Mouse (Mus musculus) ES-E14 (cell line): Measurements from ENCODE around the gene Cdc42. TPM values are rescaled to one million over a fixed set of nuclear protein-coding genes. Genes with fewer than 3 reads are reported as not detected.

Experiments used
- DNase-seq: peaks from one replicate; pipeline ENCODE4 v3.0.0-alpha.2; 2013; ENCODE audit warnings: low read depth, low spot score
- H3K27ac ChIP-seq: 2 replicates; pipeline ENCODE4 v1.5.1; 2012; ENCODE audit warnings: low read depth, mild to moderate bottlenecking, low read length, moderate library complexity, mixed read lengths; ENCODE audit not compliant: poor library complexity, insufficient read depth, severe bottlenecking
- H3K36me3 ChIP-seq: 2 replicates; pipeline ENCODE4 v1.6.1; 2012; ENCODE audit warnings: mild to moderate bottlenecking, low read length, moderate library complexity, mixed read lengths; ENCODE audit not compliant: control insufficient read depth, poor library complexity, insufficient read depth, severe bottlenecking
- H3K4me1 ChIP-seq, 2 experiments: fragments of 150-350 bp in 1 of 2; sonication (generic) in 1 of 2; 2 replicates each; pipeline ENCODE4 v1.6.1; 2012; ENCODE audit warnings: low read length in 2 of 2, mild to moderate bottlenecking in 1 of 2, mixed read lengths in 1 of 2; ENCODE audit not compliant: control insufficient read depth in 2 of 2, insufficient read depth in 2 of 2, poor library complexity in 1 of 2
- H3K4me3 ChIP-seq, 2 experiments: fragments of 150-350 bp in 1 of 2; sonication (generic) in 1 of 2; 2 replicates each; pipeline ENCODE4 v1.5.1; 2012; ENCODE audit warnings: low read length in 2 of 2, low read depth in 1 of 2, mild to moderate bottlenecking in 1 of 2, mixed read lengths in 1 of 2; ENCODE audit not compliant: insufficient read depth in 1 of 2, poor library complexity in 1 of 2, severe bottlenecking in 1 of 2
- H3K9ac ChIP-seq: 2 replicates; pipeline ENCODE4 v1.6.1; 2012; ENCODE audit warnings: low read depth, mild to moderate bottlenecking, low read length, mixed read lengths; ENCODE audit not compliant: poor library complexity, insufficient read depth, severe bottlenecking
- H3K9me3 ChIP-seq: fragments of 150-350 bp; sonication (generic); 2 replicates; pipeline ENCODE4 v1.6.1; 2012; ENCODE audit warnings: low read depth, mild to moderate bottlenecking, low read length; ENCODE audit not compliant: control insufficient read depth, insufficient read depth
- CHD2 ChIP-seq: IDR thresholded peaks from 2 replicates; pipeline ENCODE4 v1.6.1; 2014; ENCODE audit warnings: mild to moderate bottlenecking, low read depth, low read length, inconsistent platforms
- HCFC1 ChIP-seq: IDR thresholded peaks from 2 replicates; pipeline ENCODE4 v1.6.1; 2012; ENCODE audit warnings: low read length, inconsistent platforms, borderline replicate concordance; ENCODE audit not compliant: insufficient read depth
- MAFK ChIP-seq: IDR thresholded peaks from 2 replicates; pipeline ENCODE4 v1.6.1; 2014; ENCODE audit warnings: mild to moderate bottlenecking, low read depth, low read length, inconsistent platforms; ENCODE audit not compliant: insufficient read depth
- ZC3H11A ChIP-seq: IDR thresholded peaks from 2 replicates; pipeline ENCODE4 v1.6.1; 2012; ENCODE audit warnings: low read depth, mild to moderate bottlenecking, inconsistent platforms, low read length, borderline replicate concordance
- ZNF384 ChIP-seq: IDR thresholded peaks from 2 replicates; pipeline ENCODE4 v1.6.1; 2012; ENCODE audit warnings: low read depth, low read length, inconsistent platforms
- in situ Hi-C, 2 experiments: fragments of 600-800 bp; cut with MboI; formaldehyde crosslinking; loops; one replicate each; pipeline ENCODE4 v1.15.1; 2025; ENCODE audit warnings: low sequenced_read_pairs in 2 of 2, inconsistent platforms in 1 of 2; ENCODE audit not compliant: unreplicated experiment in 2 of 2
- total RNA-seq: library from RNA; depleted of rRNA; stranded (reverse); fragments of 300-350 nt; gene quantifications from 2 replicates; pipeline ENCODE4 v1.2.3, GENCODE M21; 2012; rRNA removed

Gene Cdc42
- total RNA-seq, 1 experiment = 189 TPM

- no peaks in the 10 kb centered on the region for H3K9me3 ChIP-seq
- H3K36me3 ChIP-seq = no peaks in the 10 kb centered on the region
- peak within 1 kb of the TSS; percentile 72 for H3K4me3 ChIP-seq
- H3K9ac ChIP-seq = peak within 1 kb of the TSS; percentile 72
- H3K27ac ChIP-seq = no peak within 1 kb of the TSS
- in situ Hi-C loops = loop anchor here in 1 of 2 experiments (25.0 kb wide), 1 partner anchor 190 kb away; no protein-coding TSS in a partner anchor
- no peak for DNase-seq
- TF ChIP-seq HCFC1 (no peak), ZNF384 (no peak), CHD2 (no peak), ZC3H11A (no peak), MAFK (no peak)
- peaks cover 0 to 6% of the 10 kb centered on the region in 2 experiments; a peak in 2 of 4 replicates for H3K4me1 ChIP-seq
Observed at GRCm38 (mm10) chr4:137277166-137277513, 80.4 kb downstream of the Cdc42 start, which contains the start of gene Wnt4. Wnt4 (plus strand) TSS chr4:137277489.

- no peaks in the 10 kb centered on the region for H3K9me3 ChIP-seq
- no peak for DNase-seq
- H3K4me3 ChIP-seq = peak overlapping the region; percentile 72; a peak in 3 of 4 replicates
- peak overlapping the region; percentile 62 for H3K9ac ChIP-seq
- H3K36me3 ChIP-seq = no peaks in the 10 kb centered on the region
- no peak for TF ChIP-seq HCFC1
- no peak for TF ChIP-seq ZNF384
- TF ChIP-seq MAFK = no peak
- TF ChIP-seq CHD2 = no peak
- TF ChIP-seq ZC3H11A = no peak
- peaks cover 0 to 5% of the 10 kb centered on the region in 2 experiments; a peak in 2 of 4 replicates for H3K4me1 ChIP-seq
- in situ Hi-C loops = loop anchor here in 1 of 2 experiments (25.0 kb wide), 1 partner anchor 189 kb away; no protein-coding TSS in a partner anchor
- H3K27ac ChIP-seq = no peak overlapping the region
Observed at GRCm38 (mm10) chr4:137276443-137277165, 80.9 kb downstream of the Cdc42 start.

- in situ Hi-C loops = no loop called here
- no peak overlapping the region for H3K9ac ChIP-seq
- H3K9me3 ChIP-seq = no peaks in the 10 kb centered on the region
- H3K4me3 ChIP-seq = no peak overlapping the region
- H3K27ac ChIP-seq = no peak overlapping the region
- DNase-seq = no peak
- TF ChIP-seq ZNF384 (no peak), MAFK (no peak)
- H3K36me3 ChIP-seq = no peaks in the 10 kb centered on the region
- H3K4me1 ChIP-seq = peaks cover 0 to 5% of the 10 kb centered on the region in 2 experiments; a peak in 2 of 4 replicates
Observed at GRCm38 (mm10) chr4:137274304-137274703, 83.2 kb downstream of the Cdc42 start.

DNA sequence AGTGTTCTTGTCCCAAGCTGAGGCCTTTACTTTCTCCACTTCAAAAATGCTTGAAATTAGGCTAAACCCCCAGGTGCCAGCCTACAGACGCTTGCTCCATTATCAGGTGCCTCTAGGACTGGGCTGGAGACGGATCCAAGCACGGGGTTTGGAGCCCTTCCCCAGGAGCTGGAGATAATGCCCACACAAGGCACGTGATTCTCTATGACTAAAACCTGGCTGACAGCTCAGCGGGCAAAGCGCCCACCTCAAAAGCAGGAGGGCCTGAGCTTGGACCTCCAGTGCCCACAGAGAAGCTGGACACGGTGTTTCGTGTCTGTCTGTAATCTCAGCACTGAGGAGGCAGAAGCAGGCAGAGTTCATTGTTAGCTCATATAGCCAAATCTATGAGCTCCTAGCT, 85.7 kb downstream of the Cdc42 start:
- Histone ChIP-seq H3K4me1 (peaks cover 0 to 4% of the 10 kb centered on the region in 2 experiments; a peak in 1 of 4 replicates), H3K36me3 (no peaks in the 10 kb centered on the region), H3K9ac (no peak overlapping the region), H3K9me3 (no peaks in the 10 kb centered on the region), H3K4me3 (no peak overlapping the region), H3K27ac (no peak overlapping the region)
- TF ChIP-seq ZNF384 (no peak), MAFK (no peak), CHD2 (no peak), ZC3H11A (no peak), HCFC1 (no peak)
- DNase-seq = no peak
- in situ Hi-C loops = no loop called here

Other genes starting within 250 kb of the Cdc42 start
- 3.8 and 4.0 TPM in 2 replicates for gene Wnt4, start 80.2 kb downstream of the Cdc42 start, total RNA-seq
- gene Cela3a, start 52.1 kb upstream of the Cdc42 start, total RNA-seq = not detected in 2 replicates
- not detected in 2 replicates for gene Cela3b, start 72.8 kb upstream of the Cdc42 start, total RNA-seq
- gene 1700013G24Rik, start 95.6 kb upstream of the Cdc42 start, total RNA-seq = not detected in 2 replicates
- gene Hspg2, start 111.0 kb upstream of the Cdc42 start, total RNA-seq = 226 and 278 TPM in 2 replicates
- gene Ldlrad2, start 216.8 kb upstream of the Cdc42 start, total RNA-seq = not detected in 2 replicates
- 161 and 173 TPM in 2 replicates for gene Usp48, start 236.0 kb upstream of the Cdc42 start, total RNA-seq